Mouse (Mus musculus): ENCODE data around the gene Togaram2.
"Not testable (repeated sequence)": the region's sequence is repeated elsewhere in the genome, so short reads cannot be mapped to it uniquely, and the experiment has no call there.

Togaram2 gene

GRCm38 (mm10) chr17:71673092-71673491 is at the start of gene Togaram2:
TSS of gene Togaram2 (plus strand) at chr17:71673261.
- DNase-seq: no peak

DNA sequence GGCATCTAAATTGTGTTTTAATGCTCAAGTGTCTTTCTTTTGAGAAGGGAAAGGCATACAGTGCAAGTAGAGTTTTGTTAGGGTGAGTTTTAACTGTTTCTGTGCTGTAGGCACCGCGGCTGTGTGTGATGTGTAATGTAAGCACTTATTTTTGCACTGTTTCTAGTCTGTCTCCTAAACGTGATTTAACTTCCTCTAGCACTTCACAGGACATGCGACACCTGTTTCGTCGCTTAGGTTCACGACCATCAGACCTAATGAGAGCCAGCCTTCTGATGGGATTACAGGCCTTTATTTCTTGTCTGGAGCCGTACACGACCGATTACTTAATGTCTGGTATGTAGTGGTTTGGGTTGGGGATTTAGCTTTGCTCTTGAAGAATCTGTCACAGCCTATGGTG is 41.3 kb upstream of the Togaram2 start:
- no peak for DNase-seq

GRCm38 (mm10) chr17:71633350-71633749 is 39.7 kb upstream of the Togaram2 start:
- DNase-seq: no peak

DNA sequence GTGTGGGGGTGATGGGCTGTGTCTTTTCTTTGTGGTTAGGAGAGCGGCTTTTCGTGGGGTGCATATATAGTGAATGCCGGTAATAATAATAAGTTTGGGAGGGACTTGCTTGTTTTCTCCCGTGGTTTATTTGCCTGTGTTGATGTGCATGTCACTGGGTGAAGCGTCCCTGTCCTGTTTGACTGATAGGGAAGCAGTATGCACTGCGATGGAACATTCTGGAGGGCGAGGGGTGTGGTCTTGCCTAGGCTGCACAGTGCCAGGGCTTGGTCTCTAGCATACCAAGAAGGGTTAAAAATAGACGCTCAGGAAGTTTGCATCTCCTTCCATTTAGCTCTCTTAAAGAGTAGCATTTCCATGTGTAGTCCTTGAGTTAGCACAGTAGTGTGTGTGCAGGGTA is 36.3 kb upstream of the Togaram2 start:
- no peak for DNase-seq

DNA sequence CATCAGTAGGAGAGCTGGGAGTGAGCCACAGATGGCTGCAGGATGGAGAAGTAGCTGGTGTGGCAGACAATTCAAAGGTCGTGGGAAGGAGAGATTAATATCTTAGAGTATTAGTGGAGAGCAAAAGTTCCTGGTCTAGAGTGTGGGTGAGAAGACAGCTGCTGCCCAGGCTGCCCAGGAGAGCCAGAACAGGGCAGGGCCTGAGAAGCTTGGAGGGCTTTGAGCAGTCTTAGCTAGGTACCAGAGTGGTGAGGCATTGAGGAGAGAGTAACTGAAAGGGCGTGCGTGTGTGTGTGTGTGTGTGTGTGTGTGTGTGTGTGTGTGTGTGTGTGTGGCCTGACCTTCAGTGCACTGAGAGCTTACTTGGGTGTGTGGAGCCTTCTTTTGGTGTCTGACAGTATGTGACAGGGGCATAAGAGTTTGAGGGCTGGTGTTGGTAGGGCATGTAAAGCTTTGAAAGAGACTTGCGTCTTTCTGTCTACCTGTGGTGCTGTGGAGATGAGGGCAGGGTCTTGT is 35.3 kb upstream of the Togaram2 start:
- no peak for DNase-seq

DNA sequence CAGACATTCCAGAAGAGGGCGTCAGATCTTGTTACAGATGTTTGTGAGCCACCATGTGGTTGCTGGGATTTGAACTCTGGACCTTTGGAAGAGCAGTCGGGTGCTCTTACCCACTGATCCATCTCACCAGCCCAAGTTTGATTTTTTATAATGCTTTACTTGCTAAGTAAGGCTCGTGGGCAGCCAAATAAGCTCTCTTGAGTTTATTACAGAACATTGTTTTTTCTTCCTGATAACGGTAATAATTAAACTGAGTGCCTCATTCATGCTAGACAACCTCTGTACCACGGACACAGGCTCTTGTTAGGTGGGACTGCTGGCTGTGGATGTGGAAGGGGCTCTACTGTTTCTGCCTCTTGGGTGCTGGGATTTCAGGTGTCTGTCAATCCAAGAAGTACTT is 34.0 kb upstream of the Togaram2 start:
- not testable (repeated sequence) for DNase-seq

DNA sequence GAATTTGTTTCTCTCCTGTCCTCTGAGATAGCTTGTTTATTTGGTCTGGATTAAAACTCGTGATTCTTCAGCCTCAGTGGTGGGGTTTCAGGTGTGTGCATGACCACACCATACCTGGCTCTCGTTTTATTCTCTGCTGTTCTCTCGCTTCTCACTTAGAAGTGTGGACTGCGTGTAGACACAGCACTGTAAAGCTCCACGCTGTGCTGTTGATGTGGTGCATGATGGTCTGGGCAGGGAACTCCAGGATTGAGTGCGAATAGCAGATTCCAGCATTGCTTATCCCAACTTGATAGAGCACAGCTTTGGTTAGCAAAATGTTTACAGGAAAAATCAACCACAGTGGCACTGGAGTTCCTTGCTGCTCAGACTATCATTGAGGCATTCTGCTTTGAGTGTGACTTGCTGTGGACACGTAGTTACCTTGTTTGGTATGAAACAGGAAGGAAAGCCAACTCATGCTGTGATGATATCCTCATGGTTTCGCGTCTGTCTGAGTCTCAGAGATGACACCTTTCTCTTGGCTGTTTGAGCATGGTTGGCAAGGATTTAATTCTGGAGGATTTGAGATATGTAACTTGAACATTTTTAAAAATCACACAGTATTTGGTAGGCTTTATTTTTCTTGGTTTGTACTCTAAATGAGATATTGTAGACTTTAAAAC is 32.5 kb upstream of the Togaram2 start:
- no peak for DNase-seq

DNA sequence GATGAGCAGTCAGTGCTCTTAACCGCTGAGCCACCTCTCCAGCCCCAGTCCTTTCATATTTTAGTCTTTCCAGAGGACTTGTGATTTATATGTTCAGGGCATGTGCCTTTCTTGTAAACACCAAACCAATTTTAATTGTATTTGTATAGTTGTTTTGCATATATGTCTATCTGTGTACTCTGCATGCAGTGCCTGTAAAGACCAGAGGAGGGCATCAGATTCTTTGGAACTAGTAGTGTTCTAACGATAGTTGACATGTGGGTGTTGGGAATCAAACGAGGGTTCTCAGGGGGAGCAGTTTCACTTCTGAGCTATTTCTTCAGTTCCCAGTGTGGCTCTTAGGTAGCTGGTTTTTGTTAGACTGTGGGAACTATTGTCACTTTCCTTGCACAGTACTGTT is 30.9 kb upstream of the Togaram2 start:
- DNase-seq: no peak

DNA sequence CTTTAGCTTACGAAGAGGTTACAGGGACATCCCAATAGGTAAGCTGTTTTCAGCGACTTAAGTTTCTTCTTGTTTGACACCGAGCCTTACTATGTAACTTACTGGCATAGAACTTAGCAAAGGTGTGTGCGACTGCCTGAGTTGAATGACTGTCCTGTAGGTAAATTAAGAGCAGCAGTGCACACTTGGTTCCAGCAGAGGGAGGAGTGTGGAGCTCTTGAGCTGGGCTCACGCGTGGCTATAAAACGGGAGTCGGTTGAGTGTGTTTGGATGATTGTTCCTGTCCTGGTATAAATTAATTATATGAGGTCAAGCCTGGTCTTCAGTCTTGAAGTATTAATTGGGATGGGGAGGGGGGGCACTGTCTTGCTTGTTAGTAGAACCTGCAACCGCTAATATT is 23.1 kb upstream of the Togaram2 start:
- no peak for DNase-seq

DNA sequence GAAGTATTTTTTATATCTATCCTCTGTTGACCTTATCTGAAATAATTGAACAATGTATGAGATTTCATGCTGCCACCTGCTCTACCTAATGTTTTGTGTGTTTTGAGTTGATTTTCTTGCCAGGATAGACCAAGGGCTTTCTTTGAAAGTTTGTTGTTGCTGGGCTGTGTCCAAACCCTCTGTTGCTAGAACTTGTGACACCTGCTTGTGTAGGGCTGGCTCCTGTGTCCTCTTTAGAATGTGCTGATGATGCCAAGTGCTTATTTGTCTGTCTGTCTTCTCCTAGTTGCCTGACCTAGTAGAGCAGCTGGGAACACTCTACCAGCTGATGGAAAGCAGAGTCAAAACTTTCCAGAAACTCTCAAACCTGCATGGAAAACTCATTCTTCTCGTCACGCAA is 20.6 kb upstream of the Togaram2 start:
- DNase-seq: no peak

GRCm38 (mm10) chr17:71652934-71653333 is 20.1 kb upstream of the Togaram2 start:
- no peak for DNase-seq

DNA sequence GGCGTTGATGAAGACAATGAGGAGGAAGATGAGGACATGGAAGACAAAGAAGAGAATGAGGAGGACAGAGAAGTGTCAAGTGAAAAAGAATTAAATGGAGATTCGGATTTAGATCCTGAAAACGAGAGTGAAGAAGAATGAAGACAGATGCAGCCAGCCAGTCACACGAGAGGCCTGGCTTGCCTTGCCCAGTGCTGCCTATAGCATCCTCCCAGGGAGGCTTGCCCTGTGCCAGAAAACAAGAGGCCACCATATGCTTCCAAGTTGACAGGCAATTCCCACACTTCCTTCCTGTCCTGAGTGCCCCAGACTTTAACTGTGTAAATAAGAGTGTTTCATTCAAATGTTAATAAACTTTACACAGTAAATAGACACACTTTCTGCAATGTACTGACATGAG is 15.5 kb upstream of the Togaram2 start:
- DNase-seq: no peak

DNA sequence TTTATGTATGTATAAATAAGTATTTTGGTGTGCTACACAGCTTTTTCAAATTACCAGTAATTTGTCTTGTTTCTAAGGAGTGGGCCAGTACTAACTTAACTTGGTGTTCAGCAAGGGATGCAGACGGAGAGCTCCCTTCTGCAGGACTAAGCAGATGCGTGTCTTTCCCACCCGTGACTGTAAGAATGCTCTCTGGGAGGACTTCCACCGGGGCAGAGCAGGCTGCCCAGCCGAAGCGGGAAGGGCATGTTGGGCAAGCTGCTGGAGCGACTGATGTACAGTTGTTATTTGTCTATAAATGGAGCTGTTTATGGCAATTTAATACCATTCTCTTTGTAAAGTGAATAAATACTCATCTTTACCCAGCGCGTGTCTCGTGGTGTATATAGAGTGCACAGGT is 14.4 kb upstream of the Togaram2 start:
- DNase-seq: no peak

DNA sequence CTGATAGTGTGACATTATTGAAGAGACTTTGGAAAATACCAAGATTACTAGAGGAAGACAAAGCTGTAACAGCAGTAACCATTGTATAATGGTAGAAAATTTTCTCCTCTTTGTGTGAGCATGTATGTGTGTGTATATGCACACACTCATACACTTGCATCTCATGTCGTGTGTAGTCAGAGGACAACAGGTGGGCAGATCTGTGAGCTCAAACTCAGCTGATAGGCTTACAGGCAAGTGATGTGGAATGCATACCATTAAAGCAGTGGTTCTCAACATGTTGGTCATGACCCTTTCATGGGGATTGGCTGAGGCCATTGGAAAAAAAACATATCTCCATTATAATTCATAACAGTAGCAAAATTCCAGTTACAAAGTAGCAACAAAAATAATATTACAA is 12.7 kb upstream of the Togaram2 start:
- DNase-seq: no peak

- DNase-seq: peak; percentile 84
These were observed 10.3 kb upstream of the Togaram2 start for GRCm38 (mm10) chr17:71662751-71663250.

GRCm38 (mm10) chr17:71663491-71663890 is 9.6 kb upstream of the Togaram2 start:
- DNase-seq: no peak

DNA sequence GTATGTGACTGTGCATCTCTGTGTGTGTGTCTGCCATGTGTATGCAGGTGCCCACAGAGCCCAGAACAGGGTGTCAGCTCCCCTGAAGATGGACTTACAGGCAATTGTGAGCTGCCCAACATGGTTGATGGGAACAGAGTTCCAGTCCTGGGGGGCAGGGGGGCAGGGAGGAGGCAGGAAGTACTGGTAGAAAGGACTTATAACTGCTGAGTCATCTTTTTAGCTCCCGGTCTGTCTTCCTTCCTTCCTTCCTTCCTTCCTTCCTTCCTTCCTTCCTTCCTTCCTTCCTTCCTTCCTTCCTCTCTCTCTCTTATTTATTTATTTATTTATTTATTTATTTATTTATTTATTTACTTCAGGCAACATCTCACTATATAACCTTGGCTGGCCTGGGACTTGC is 8.9 kb upstream of the Togaram2 start:
- no peak for DNase-seq

- DNase-seq: no peak
These were observed 7.9 kb upstream of the Togaram2 start for GRCm38 (mm10) chr17:71665201-71665600.

DNA sequence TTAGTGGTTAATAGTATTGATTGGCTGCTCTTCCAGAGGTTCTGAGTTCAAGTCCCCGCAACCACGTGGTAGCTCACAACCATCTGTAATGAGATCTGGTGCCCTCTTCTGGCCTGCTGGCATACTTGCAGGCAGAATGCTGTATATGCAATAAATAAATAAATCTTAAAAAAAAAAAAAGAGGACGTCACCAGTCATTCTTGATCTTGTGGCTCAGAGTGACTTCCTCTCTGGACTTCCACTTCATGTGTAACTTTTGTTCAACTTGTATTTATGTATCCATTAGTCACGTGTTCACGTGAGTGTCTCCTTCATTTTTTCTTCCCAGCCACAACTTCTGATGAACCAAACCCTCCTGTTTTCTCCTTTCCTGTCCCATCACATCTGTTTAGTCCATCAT is 3.5 kb upstream of the Togaram2 start:
- DNase-seq: no peak

DNA sequence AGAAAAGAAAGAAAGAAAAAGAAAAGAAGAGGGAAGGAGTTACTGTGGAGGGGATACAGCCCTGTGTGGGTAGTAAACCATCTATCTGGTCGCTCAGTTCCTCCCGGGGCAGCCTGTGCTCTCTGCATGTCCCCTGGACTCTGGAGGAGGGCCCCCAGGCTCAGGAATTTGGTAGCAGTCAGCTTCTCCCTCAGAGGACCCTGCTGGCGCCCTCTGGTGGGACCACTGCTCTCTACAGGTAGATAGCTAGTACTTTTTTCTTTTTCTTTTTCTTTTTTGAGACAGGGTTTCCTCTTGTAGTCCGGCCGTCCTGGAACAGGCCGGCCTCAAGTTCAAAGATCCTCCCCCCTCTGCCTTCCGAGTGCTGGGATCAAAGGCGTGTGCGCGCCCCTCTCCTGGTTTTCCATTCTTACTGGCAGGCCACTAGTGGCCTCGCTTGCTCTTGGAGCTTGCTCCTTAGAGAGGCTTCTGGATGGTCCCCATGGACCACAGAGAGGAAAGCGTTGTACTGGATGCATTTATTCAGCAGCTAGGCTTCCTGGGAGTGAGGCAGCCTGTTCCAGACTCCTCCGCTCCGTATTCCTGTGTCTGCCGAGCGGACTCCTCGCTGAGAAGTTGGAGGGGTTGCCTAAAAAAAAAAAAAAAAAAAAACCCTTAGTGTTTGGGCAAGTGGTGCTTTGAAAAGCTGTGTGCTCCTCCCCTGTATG is 1.1 kb upstream of the Togaram2 start:
- peak; percentile 55 for DNase-seq

- DNase-seq: no peak
These were observed 875 bp downstream of the Togaram2 start for GRCm38 (mm10) chr17:71673936-71674335.

DNA sequence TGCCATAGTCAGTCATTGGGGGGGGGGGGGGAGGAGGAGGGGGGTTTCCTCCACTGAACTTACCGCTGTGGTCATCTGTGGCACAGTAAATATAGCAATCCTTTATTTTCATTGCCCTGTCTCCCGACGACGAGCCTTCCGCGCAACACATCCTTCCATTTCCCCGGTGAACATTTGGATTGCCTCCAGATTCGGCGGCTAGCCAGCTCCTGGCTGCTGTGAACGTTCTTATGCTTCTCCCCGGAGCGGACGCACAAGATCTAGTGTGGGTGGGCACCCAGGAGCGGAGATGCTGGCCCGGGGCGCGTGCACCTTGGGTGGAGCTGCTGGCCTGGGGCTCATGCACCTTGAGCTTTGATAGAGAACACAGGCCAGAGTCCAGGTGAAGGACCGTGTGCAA is 1.8 kb downstream of the Togaram2 start:
- DNase-seq: no peak

GRCm38 (mm10) chr17:71681666-71682065 is 8.6 kb downstream of the Togaram2 start:
- DNase-seq: peak; percentile 82

DNA sequence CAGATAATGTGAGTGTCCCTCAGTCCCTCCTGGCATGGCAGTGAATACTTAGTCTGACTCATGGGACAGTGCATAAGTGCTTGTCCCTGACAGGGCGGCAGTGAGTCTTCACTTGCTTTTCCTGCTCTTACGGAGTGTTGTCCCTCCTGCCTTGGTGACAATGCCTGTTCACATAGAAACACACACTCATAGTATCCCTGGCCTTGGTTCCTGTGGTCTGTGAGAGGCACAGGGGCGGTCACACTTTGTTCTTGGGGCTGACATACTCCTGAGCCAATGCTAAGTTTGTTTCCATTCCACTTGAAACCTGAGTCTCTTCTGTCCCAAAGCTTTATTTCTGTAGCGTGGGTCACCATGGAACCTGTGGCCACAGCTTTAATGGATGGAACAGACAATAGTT is 9.3 kb downstream of the Togaram2 start:
- DNase-seq: no peak
